Mouse (Mus musculus): ENCODE results near the gene Fank1.
A peak's percentile ranks its signal among the peaks of the same experiment; 100 is the strongest.

Fank1 gene

DNA sequence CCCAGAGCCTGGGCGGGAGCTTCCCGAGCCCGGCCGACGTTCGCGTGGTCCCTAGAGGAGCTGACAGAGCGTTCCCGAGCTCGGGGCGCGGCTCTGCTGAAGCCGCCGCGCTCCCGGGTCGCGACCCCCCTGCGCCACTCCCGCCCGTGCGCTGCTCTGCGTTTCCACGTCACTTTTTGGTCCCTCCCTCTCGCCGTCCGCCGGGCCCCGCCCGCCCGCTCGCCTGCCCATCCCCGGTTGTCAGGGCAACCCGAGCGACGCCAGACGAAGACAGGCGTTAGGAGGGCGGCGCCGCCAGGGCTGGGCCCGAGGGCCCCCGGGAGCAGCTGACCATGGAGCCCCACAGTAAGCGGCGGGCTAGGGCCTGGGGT lies at the start of gene Fank1:
TSS of gene Fank1 (plus strand) at position 236 of the 371 bp plus-strand sequence.
- DNase-seq (ENCODE audit: low spot score in 2 of 2), result peak; percentile 87 to 93

DNA sequence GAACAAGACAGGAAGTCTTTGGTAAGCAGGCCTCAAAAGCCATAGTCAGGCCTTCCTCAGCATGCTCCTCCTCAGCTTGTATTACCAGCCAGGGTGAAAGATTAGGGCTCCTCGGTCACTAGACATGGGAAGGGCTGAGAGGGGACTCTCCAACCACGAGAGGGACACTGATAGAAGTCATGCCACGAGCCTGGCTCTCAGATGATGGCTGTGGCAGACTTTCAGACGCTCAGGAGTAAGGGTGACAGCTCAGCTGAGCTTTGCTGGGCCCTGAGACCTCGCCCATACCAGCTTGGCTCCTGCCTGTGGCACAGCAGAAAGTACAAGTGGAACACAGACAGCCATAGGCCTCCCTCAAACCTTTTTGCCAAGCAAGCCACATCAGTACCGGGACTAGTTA lies 49.6 kb upstream of the Fank1 start:
- no peak for DNase-seq (ENCODE audit: low spot score in 2 of 2)

DNA sequence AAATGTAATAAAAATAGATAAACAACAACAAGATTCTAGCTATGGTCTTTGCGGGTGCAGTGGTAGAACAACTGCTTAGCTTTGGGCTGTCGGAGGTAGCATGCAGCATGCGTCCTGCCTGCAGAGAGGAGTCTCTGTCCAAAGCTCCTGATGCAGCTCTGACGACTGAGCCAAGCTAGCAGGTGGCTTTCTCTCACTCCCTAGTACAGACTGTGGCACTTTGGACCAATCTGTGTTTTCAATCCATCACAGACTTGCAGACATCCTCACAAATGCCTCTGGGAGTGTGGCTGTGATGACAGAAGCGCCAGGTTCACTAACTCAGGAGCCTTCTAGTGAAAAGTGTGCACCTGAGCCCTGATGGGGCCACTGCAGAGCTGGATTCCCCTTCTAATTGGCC lies 47.3 kb upstream of the Fank1 start:
- DNase-seq (ENCODE audit: low spot score in 2 of 2), result no peak

DNA sequence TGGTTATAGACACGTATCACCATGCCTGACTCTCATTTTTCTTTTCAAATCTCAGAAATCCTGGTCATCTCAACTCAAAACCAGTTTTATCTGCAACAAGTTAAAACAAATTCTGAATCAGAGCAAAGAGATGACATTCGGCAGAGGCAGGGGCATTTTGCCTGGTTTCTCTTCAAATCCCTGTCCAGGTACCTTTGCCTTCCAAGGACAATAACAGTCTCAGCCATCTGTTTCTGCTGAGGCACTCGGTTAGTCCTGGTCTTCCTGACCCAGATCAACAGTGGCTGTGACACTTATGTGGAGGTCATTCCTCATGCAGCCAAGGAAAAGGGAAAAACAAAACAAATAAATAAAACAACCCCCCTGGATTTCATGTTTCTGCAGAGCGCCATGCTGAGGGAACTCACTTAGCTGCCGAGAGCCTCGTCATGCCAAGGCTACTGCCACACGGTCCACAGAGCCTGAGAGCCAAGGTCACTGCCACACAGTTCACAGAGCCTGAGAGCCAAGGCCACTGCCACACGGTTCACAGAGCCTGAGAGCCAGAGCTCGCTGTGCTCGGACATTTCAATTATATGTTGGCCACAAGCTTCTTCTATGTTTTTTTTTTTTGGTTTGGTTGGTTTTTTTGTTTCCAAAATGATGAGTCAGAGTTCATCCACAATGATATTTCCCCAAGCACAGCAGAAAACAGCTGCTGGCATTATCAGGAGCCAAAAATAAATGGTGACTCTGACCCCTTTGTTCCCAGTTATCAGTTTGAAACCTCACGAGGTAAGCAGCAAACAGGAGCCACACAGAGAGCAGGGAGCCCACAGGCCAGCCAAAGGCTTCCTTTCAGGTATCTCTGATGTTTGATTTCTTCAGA lies 46.1 kb upstream of the Fank1 start:
- no peak for DNase-seq (ENCODE audit: low spot score in 2 of 2)

DNA sequence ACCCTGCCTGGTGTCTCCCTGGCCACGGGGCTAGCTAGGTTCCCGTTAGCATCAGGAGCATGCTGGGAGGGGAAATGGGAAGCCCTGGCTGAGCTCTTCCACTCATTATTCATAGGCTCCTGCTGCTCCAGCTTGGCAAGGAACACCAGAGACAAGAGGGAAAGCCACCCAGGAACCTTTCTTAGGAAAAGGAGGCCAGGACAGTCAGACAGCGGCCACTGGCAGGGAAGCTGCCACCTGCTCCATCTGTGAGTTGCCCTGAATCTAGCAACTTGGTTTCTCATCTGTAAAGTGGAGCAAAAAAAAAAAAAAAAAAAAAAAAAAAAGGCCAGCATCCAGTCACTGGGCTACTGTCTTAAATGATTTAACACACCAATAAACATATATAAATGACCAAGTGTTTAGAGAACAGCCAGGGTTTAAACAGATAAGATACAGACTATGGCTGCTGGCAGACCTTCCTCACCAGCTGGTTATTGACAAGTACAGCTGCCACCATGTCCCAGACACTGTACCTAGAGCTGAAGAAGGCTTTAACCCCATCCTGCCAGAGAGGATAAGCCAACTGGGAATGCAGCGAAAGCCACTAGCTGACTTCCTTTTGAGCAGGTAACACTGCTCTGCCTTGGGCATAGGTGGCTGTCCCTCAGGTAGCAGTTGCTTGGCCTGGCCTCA lies 44.6 kb upstream of the Fank1 start:
- DNase-seq (ENCODE audit: low spot score in 2 of 2), result no peak

DNA sequence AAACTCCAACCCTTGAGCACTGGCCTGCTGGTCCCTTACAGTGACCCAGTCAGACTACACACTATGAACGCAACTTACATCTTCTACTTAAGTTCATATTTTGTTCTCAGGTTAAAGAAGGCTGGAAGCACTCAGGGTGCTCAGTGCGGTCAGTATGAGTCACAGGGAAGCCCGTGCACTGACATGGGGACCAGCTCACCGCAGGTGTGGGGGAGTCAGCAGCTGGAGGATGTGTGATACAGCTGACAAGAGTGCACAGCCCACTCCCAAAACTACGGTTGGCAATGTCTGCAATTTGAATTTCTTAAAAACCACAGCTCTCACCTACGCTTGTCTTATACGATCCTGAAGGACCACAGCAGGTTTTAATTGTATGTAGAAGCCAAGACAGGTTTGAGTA lies 36.1 kb upstream of the Fank1 start:
- no peak for DNase-seq (ENCODE audit: low spot score in 2 of 2)

DNA sequence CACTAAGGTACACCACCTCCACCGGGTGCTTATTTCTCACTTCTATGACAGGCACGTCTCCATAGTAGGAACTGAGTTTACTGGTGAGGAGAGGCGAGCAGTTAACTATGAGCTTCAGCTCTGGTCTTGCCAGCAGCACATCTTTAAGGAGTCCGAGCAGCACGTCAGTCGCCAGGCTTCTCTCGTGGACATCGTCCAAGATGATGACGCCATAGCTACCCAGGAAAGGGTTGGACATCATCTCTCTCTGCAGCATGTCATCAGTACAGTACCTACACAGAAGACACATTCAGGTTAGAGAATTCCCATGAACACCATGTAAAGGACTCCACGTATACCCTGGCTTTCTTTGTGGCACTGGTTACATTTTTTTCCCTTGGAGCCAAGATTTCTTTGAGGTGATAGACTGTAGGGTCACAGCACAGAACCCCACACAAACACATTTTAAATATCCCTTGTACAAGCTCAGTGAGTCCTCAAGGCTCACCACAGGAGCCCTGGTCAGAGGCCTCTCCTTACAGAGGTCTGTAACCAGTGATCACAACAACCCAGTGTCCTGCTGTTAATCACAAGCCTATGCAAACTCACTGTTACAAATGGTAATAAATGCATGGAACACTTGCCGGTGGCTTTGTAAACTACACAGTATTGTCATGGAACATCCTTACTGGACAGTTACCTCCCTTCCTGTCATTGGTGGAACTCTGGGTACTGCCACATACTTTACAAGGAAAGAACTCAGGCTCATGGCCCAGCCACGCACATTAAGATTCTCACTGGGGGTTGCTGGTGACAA lies 33.9 kb upstream of the Fank1 start:
- no peak for DNase-seq (ENCODE audit: low spot score in 2 of 2)

DNA sequence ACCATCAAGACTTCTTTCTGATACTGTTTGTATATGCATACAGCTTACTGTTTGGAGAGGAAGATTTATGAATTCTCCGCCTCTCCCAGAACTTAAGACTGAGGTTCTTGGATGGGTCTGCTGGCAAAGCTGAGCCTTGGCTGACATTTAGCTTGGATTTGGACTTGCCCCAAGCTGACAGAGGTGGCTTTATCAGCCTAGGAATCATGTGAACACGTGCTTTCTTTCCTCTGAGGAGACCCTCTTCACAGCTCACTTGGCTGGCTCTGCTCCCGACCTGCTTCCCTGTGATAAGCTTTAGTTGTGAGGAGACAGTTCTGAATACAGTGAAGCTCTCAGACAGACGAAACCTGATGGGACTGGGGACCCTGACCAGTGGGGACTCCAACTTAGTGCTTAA lies 33.0 kb upstream of the Fank1 start:
- DNase-seq (ENCODE audit: low spot score in 2 of 2), result no peak

DNA sequence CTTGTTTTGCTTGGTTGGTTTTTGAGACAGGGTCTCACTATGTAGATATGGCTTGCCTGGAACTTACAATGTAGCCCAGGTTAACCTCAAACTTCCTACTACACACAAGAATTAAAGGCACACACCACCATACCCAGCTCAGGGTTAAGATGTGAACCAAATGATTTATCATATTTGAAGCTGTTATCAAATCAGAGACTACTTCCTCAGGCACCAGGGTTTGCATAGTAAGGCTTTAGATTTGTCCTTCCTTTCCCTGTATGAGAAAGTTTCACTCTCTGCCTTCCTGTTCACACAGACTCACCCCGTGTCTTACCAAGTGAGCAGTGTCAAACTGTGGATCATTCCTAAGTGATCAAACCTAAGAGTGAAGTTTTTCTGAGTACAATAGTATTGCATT lies 32.5 kb upstream of the Fank1 start:
- no peak for DNase-seq (ENCODE audit: low spot score in 2 of 2)

DNA sequence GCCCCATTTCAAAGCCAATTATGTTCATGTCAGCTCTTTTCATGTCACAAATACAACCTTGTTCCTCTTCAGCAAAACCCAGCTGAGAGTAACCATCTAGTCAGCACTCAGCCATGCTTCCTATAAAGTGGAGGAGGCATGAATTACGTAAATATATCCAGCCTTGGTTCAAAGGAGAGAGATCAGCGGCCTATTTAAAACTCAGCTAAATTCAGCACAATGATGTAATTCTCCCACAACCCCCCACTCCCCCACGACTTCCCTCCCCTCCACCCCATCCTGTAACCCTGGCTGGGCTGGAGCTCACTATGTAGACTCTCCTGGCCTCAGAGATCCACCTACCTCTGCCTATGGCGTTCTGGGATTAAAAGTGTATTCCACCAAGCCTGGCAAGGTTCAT lies 32.0 kb upstream of the Fank1 start:
- no peak for DNase-seq (ENCODE audit: low spot score in 2 of 2)

DNA sequence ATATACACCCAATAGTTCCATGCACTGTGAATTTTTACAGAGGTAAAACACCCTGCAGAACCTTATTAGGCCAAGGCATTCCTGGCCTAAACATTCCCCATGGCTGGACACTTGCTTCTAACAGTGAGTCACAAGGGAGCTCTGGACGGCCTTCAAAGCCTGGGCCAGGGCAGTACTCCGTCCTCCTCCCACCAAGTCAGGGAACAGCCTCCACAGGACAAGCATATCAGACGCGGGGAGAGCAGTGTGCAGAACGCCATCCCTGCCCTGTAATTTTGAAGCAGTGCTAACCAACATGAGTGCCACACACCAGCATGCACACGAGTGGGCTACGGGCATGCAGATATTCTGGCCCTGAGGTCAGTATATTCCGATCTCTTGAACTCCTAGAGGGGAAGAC lies 29.3 kb upstream of the Fank1 start:
- no peak for DNase-seq (ENCODE audit: low spot score in 2 of 2)

DNA sequence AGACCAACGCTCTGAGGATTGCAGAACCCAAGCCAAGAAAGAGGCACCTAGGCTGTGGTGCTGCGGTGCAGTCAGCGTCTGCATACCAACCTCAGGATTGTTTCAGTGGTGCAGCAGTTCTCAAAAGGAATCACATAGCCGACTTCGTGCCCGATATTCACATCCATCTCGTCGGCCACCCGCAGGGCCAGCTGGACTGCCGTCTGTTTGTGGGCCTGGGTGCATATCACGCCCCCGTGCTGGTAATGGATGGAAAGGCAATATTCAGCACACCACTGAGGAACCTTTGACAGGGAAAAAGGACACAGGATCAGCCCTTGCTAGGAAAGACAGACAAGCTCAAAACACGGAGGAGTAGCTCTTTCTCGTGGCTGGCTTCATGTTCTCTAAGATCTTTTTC lies 27.9 kb upstream of the Fank1 start:
- no peak for DNase-seq (ENCODE audit: low spot score in 2 of 2)

DNA sequence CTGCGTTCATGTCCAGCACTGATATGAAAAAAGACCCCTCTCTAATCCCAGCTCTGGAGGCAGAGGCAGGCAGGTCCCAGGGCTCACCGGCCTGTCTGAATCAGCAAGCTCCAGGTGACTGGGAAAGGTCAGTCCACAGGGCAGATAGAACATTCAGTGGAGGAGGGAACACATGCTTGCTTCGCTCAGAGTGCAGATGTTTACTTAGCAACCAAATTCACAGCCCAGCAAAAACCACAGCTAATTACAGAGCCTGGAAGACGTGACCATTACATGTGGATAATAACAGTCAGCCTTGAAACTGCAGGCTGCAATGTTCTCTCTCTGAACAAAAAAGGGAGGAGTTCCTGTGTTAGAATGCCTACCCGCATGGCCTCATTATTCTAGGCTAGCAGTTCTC lies 26.0 kb upstream of the Fank1 start:
- DNase-seq (ENCODE audit: low spot score in 2 of 2), result no peak

DNA sequence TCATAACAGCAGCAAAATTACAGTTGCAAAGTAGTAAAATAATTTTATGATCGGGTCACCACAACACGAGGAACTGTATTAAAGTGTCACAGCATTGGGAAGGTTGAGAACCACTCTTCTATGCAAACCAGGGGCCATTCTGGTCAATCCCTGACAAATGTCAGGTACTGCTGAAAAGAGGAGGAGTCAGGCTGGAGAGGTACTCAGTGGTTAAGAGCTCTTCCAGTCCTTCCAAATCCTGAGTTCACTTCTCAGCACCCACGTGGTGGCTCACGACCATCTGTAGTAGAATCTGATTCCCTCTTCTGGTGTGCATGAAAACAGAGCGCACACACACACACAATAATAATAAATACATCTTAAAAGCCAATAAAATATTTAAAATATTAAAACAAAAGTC lies 25.5 kb upstream of the Fank1 start:
- no peak for DNase-seq (ENCODE audit: low spot score in 2 of 2)

DNA sequence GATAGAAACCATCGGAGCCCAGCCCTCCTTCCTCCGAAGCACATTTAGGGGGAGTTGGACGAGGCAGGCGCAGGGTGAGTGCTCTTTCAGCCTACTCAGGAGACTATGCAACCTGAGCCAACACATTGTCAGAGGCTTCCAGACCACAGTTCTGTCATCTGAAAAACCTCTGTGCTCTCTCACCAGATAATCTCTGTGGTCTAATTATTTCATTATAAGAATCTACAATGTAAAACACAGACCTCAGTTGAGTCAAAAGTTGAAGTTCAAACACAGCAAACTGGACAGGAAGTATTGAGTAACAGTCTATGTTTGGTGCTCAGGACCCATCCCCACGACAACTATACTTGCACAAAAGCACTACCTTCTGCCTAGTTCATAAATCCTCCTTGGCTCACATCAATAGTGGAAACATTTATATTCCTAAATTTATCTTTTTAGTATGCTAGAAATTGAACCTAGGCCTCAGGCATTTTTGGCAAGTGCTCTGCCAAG lies 18.7 kb upstream of the Fank1 start:
- DNase-seq (ENCODE audit: low spot score in 2 of 2), result no peak

DNA sequence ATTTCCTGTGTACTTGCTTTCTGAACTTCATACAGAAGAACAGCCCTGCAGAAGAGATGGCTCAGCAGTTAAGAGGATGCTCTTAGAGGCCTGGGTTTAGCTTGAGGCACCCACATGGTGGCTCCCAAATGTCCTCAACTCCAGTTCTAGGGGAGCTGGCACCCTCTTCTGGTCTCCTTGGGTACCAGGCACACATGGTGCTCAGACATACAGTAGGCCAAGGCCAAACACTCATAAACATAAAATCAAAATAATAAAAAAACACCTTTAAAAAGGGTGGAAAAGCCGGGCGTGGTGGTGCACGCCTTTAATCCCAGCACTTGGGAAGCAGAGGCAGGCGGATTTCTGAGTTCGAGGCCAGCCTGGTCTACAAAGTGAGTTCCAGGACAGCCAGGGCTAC lies 17.9 kb upstream of the Fank1 start:
- no peak for DNase-seq (ENCODE audit: low spot score in 2 of 2)

DNA sequence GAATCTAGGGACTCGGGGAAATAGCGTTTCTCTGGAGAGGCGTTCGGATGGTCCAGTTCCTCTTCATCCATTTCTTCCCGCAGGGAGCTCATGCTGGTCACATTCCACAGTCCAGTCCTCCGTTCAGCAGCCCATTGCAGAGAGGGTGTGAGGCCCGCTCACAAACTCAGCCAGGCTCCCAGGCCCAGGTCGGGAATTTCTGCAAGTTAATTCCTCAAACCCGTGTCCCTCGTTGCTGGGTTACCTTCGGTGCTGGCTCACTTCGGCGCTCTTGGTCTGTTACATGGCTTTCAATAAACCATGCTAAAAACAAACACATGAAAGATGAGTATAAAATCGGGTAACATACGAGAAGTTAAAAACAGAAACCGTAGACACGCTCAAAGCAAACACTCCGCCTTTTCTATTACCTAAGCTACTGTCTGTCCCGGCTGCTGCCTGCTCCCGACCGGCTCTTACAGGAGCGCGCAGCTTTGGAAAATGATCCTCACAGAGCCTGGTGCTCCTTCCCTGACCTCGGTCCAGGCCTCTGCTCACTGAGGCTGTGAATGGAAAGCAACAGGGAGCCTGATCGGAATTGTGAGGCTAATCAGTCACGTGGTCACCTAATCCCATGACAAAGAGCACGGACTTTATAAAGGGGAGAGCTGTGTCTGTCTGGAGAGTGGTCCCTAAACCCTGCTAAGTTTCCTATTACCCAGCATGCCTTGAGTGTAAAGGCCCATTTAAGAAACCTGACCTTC lies 16.9 kb upstream of the Fank1 start:
- DNase-seq (ENCODE audit: low spot score in 2 of 2), result no peak

DNA sequence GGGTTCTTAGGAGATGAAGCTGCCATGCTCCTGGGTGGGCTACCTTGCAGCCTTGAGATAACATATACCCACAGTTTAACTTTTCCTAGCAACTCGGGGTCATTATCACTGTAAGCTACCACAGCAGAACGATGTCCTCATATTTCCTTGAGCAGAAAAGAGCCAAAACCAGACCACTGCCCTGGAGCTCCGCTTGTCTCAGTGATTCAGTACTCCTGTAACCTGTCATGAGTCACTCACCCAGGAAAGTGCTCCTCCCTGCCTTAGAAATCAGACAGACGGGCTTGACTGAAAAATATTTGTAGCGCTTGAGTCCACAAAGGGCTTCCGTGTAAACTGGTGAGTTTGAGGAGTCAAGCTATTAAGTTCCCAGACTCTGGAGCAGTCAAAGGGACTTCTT lies 14.0 kb upstream of the Fank1 start:
- peak in 1 of 2 experiments; percentile 34 for DNase-seq (ENCODE audit: low spot score in 2 of 2)

DNA sequence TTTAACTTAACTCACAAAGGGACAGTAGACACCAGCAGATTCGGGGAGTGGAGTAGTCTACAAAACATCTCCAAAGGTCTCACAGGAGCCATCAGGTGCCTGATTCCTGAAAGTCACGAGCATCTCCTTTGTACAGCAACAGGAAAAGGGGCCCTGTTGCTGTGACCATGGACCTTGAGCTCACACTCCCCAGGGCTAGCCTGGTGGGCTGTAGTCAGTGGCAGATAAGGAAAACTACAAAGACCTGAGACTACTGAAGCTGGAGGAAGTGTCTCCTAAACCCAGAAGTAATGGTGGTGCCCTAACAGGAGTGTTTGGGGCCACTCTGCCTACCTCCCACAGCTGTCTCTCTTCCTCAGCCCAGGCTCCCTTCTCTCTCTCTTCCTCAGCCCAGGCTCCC lies 12.2 kb upstream of the Fank1 start:
- DNase-seq (ENCODE audit: low spot score in 2 of 2), result peak in 1 of 2 experiments; percentile 51

DNA sequence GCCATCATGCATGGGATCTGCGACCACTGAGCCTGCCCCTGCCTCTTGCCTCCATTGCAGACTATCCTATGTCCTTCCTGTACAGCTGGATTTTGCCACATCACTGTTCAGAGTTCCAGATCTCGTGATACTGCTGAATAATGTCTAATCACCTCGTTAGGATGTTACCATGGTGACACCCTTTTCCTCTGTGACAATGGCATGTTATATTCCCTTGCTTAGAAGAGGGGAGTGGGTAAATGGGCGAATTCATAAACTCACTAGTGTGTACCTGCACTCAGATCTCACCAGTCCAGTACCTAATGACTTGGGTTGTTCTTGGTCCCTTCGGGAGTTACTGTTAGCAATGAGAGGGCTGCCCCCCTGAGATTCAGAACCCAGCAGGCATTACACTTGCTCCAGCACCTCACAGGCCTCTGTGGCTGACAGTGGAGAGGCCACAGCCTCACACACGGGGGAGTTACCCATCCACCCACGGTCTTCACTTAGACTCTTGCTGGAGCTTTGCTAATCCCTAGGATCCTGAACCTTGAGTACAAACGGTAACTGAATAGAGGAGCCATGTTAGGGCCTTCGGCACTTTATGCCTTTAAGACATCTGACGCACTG lies 11.3 kb upstream of the Fank1 start:
- DNase-seq (ENCODE audit: low spot score in 2 of 2), result peak in 1 of 2 experiments; percentile 47

DNA sequence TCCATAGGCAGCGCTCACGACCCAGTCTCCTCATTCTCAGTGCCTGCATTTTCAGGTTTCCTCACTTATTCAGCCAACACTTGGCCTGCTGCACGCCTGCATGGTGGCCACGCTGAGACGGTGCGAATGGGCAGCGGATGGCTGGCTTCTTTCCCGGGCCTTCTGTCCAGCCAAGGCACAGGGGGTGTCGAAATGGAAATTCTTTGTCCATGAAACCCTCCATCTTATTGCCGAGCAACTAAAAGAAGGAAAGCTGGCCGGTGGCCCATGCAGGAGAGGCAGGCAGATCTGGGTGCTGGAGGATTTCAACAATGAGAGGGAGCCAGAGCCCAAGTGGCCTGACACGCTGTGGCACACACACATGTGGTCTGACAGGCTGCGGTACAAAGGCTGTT lies 10.8 kb upstream of the Fank1 start:
- peak in 1 of 2 experiments; percentile 51 for DNase-seq (ENCODE audit: low spot score in 2 of 2)
